Mouse (Mus musculus): ENCODE data around the gene Ucp3.

- no peak for TF ChIP-seq CTCF (IDR thresholded peaks at IDR 0.05; ENCODE audit: low read depth, low read length)
- no peak for TF ChIP-seq POLR2A (IDR thresholded peaks at IDR 0.05; ENCODE audit: extremely low read depth, insufficient read depth, low read length)
These were observed 3.3 kb upstream of the Ucp3 start for GRCm38 (mm10) chr7:100469502-100469901.
